Mouse (Mus musculus) left cerebral cortex, adult 2 months (tissue): Measurements from ENCODE around the gene Flot1. TPM values are rescaled to one million over a fixed set of nuclear protein-coding genes. Genes with fewer than 3 reads are reported as not detected.

ENCODE experiments used
- DNase-seq, 2 experiments: peaks; one replicate each; pipeline ENCODE4 v3.0.0; 2021 to 2022; ENCODE audit warnings: low spot score in 2 of 2, mixed read lengths in 1 of 2; ENCODE audit errors: extremely low spot score in 1 of 2
- H3K27ac ChIP-seq: fragments of 200-600 bp; 2 replicates; pipeline ENCODE4 v1.8.1; 2022
- H3K4me3 ChIP-seq: fragments of 200-600 bp; 2 replicates; pipeline ENCODE4 v1.8.1; 2022
- CTCF ChIP-seq: fragments of 200-600 bp; IDR thresholded peaks from 2 replicates; pipeline ENCODE4 v1.8.1; 2022; ENCODE audit warnings: antibody characterized with exemption, mild to moderate bottlenecking, moderate library complexity
- intact Hi-C: fragments of 180-260 bp; cut with DNase I; formaldehyde crosslinking; loops from one replicate; pipeline ENCODE4 v1.15.1; 2025
- total RNA-seq, 2 experiments: library from RNA; stranded (reverse); gene quantifications; 2 replicates each; pipeline ENCODE4 v1.2.3; 2021

Flot1 gene
- total RNA-seq, 2 experiments from 2014 or later, result 137 to 144 TPM

- peak overlapping the region; percentile 70 for H3K27ac ChIP-seq
Measured at GRCm38 (mm10) chr17:35813245-35813647, 9.8 kb upstream of the Flot1 start.

GRCm38 (mm10) chr17:35813653-35814052, 9.4 kb upstream of the Flot1 start:
- peak overlapping the region; percentile 70 for H3K27ac ChIP-seq
- intact Hi-C loops, result no loop called here
- TF ChIP-seq CTCF, result no peak

More at GRCm38 (mm10) chr17:35813245-35813647, 9.8 kb upstream of the Flot1 start:
- DNase-seq, result peak in 1 of 2 experiments; percentile 61
- no peak overlapping the region for H3K4me3 ChIP-seq
- intact Hi-C loops, result no loop called here
- no peak for TF ChIP-seq CTCF

DNA sequence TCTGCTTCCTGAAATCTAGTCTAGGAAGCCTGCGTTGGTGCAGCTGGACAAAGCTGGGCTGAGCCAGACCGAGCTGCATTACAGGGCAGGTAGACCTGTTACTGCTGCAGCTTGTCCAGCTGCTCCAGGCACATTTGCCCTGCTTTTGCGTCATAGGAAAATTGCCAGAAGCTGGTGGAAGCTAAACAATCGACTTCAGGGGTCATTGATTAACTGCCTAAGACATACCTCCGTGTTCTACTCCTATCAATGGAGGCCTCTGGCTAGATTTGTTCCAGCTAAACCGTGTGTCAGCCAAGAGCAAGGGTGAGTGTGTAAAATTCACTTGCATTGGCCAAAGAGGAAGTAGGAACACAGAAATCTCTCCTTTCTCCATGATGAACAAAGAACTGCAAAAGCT, 8.4 kb upstream of the Flot1 start:
- intact Hi-C loops, result no loop called here
- Histone ChIP-seq H3K27ac (no peak overlapping the region), H3K4me3 (no peak overlapping the region)
- TF ChIP-seq CTCF, result no peak
- no peak for DNase-seq

More at GRCm38 (mm10) chr17:35813653-35814052, 9.4 kb upstream of the Flot1 start:
- DNase-seq, result no peak
- H3K4me3 ChIP-seq, result no peak overlapping the region

DNA sequence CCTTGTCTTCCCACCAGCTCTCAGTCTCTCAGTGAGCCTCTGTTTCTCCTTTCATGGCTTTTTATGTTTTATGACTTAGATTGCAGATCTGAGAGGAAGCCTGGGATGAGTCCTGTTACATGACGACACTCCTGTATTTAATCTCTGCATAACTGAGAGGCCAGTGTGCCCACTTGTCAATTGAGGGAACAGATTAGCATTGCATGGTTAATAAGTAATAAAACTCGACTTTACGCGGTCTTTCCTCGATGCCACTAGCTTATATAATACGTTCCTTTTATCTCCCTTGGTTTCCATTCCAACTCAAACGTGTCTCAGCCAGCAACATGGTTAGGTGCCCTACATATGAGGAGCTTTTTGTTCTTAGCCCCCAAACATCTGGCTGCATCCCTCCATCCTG, 7.2 kb upstream of the Flot1 start:
- TF ChIP-seq CTCF, result no peak
- intact Hi-C loops, result no loop called here
- no peak overlapping the region for H3K27ac ChIP-seq
- no peak for DNase-seq
- no peak overlapping the region for H3K4me3 ChIP-seq

DNA sequence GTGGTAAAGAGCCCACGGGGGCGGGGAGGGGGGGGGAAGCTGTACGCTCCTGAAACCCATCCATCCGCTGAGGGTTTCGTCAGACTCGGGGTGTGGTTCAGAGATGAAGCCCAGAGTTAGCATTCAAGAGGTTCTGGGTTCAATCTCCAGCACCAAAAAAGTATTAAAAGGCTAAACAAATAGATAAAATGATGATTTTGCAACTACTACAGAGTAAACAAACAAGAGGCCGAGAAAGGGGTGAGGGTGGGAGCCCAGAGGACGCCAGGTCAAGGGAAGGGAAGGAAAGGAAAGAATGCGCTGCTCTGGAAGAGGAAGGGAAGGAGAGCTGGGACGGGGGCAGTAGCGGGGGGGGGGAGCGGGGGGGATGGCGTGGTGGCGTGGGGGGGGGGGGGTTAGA, 6.3 kb upstream of the Flot1 start:
- TF ChIP-seq CTCF, result no peak
- intact Hi-C loops, result no loop called here
- Histone ChIP-seq H3K4me3 (no peak overlapping the region), H3K27ac (no peak overlapping the region)
- DNase-seq, result no peak

- no peak for DNase-seq
- TF ChIP-seq CTCF, result no peak
- H3K4me3 ChIP-seq, result no peak overlapping the region
- H3K27ac ChIP-seq, result no peak overlapping the region
- intact Hi-C loops, result no loop called here
Measured at GRCm38 (mm10) chr17:35817226-35817625, 5.8 kb upstream of the Flot1 start.

DNA sequence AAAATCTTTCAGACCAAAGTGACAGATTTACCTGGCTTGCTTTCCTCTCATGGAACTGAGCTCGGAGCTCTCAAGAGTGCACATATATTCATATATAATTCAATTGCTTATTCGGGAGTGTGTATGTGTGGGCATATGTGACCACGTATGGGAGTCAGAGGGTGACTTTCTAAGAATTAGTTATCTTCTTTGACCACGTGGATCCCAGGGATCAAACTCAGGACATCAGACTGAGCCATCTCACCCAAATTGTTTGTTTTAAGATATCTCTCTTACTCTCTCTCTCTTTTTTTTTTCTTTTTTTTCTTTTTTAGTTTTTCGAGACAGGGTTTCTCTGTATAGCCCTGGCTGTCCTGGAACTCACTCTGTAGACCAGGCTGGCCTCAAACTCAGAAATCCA, 2.9 kb upstream of the Flot1 start:
- Histone ChIP-seq H3K27ac (no peak overlapping the region), H3K4me3 (no peak overlapping the region)
- TF ChIP-seq CTCF, result no peak
- intact Hi-C loops, result loop anchor here (2.0 kb wide), 1 partner anchor 43 kb away; no protein-coding TSS in a partner anchor
- DNase-seq, result no peak

- DNase-seq, result peak; percentile 68 to 70
- TF ChIP-seq CTCF, result no peak
- Histone ChIP-seq H3K4me3 (peak within 1 kb of the TSS; percentile 87), H3K27ac (peak within 1 kb of the TSS; percentile 63)
- intact Hi-C loops, result loop anchor here (1.0 to 2.0 kb wide), 2 partner anchors 45 to 82 kb away; no protein-coding TSS in a partner anchor
Measured at GRCm38 (mm10) chr17:35821439-35822430, 1.3 kb upstream of the Flot1 start, which contains the start of gene Ier3. Ier3 (plus strand) TSS chr17:35821684.

DNA sequence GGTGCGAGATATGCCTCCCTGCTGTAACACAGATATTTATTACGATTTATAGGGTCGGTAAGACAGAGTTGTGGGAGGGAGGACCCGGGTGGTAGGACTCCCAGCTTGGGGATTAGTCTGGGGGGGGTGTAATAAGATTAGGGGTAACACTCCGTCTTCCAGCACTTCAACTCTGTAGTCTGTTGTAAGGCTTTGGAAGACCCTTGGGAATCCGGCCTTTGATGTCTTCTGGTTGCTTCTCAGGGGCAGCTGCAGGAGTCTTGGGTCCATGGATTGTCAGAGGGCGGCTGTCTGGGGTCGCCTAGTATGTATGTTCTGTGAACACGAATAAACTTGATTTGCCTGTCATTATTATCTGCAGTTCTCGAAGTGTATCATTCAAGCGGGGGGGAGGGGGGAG, 466 bp upstream of the Flot1 start:
- H3K4me3 ChIP-seq, result peak overlapping the region; percentile 87
- intact Hi-C loops, result no loop called here
- no peak for TF ChIP-seq CTCF
- peak overlapping the region; percentile 63 for H3K27ac ChIP-seq
- no peak for DNase-seq

DNA sequence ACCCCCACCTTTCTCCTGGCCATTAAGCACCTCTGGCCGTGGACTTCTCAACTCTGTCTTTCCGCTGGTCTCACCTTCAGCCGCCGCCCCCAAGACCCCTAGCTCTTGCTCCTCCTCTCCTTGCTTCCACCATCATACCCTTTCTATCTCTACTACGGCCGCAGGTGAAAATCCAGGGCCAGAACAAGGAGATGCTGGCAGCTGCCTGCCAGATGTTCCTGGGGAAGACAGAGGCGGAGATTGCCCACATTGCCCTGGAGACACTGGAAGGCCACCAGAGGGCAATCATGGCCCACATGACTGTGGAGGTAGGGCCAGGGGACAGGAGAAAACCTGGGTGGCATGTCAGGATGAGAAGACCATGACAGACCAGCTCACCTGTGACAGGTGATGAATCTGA, 1.4 kb downstream of the Flot1 start:
- intact Hi-C loops, result no loop called here
- no peak overlapping the region for H3K27ac ChIP-seq

DNA sequence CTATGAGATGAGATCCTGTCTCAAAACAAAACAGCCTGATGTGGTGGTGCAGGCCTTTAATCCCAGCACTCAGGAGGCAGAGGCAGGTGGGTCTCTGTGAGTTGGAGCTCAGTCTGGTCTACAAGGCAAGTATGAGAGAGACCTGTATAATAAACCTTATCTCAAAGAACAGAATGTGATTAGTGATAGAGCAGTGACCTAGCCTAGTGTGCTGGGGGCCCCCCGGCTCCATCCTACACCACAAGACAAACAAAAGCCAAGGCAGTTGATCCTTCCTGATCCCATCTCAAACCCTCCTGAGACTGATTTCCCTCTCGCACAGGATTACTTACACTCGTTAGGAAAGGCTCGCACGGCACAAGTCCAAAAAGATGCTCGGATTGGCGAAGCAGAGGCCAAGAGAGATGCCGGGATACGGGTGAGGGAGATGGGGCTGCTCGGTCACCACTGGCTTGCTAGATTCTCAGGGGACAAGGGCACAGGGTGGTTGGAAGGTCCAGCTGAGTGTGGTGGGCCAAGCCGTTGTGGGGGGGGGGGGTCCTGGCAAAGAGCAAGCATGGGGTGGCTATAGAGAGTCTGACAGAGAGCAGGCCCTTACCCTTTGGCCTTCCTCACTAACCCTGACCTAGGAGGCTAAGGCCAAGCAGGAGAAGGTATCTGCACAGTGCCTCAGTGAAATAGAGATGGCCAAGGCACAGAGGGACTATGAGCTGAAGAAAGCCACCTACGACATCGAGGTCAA, 2.2 kb downstream of the Flot1 start:
- intact Hi-C loops, result no loop called here
- no peak for DNase-seq
- Histone ChIP-seq H3K4me3 (no peak overlapping the region), H3K27ac (no peak overlapping the region)
- TF ChIP-seq CTCF, result no peak

More for the DNA sequence above, 1.4 kb downstream of the Flot1 start:
- no peak overlapping the region for H3K4me3 ChIP-seq
- DNase-seq, result no peak
- peak; percentile 14 for TF ChIP-seq CTCF

- intact Hi-C loops, result loop anchor here (1.0 kb wide), 1 partner anchor 44 kb away; no protein-coding TSS in a partner anchor
- peak; percentile 88 for TF ChIP-seq CTCF
- Histone ChIP-seq H3K27ac (no peak overlapping the region), H3K4me3 (no peak overlapping the region)
- peak; percentile 83 to 84 for DNase-seq
Measured at GRCm38 (mm10) chr17:35829737-35830136, 6.7 kb downstream of the Flot1 start.
